Mouse (Mus musculus): Measurements from ENCODE around the gene Lmnb2.

Lmnb2 gene

GRCm38 (mm10) chr10:80917779-80918434 is at the start of gene Lmnb2:
Lmnb2 (minus strand) TSS chr10:80918245.
- DNase-seq = peak; percentile 93 to 94

- peak in 1 of 2 experiments; percentile 36 for DNase-seq
These were observed 49.1 kb upstream of the Lmnb2 start for GRCm38 (mm10) chr10:80967101-80967656.

GRCm38 (mm10) chr10:80966296-80966695 is 48.3 kb upstream of the Lmnb2 start:
- no peak for DNase-seq

GRCm38 (mm10) chr10:80963031-80963975 is 45.3 kb upstream of the Lmnb2 start:
- DNase-seq = peak in 1 of 2 experiments; percentile 45

- no peak for DNase-seq
These were observed 44.5 kb upstream of the Lmnb2 start for GRCm38 (mm10) chr10:80962585-80962984.

GRCm38 (mm10) chr10:80962051-80962472 is 44.0 kb upstream of the Lmnb2 start:
- DNase-seq = no peak

GRCm38 (mm10) chr10:80960551-80961508 is 42.8 kb upstream of the Lmnb2 start:
- no peak for DNase-seq

- DNase-seq = no peak
These were observed 41.1 kb upstream of the Lmnb2 start for GRCm38 (mm10) chr10:80958979-80959637.

- DNase-seq = no peak
These were observed 39.7 kb upstream of the Lmnb2 start for GRCm38 (mm10) chr10:80957791-80958190.

GRCm38 (mm10) chr10:80956901-80957300 is 38.9 kb upstream of the Lmnb2 start:
- no peak for DNase-seq

- DNase-seq = no peak
These were observed 38.3 kb upstream of the Lmnb2 start for GRCm38 (mm10) chr10:80956385-80956784.

GRCm38 (mm10) chr10:80955536-80955935 is 37.5 kb upstream of the Lmnb2 start:
- DNase-seq = peak; percentile 81 to 85

GRCm38 (mm10) chr10:80954843-80955242 is 36.8 kb upstream of the Lmnb2 start:
- peak; percentile 45 to 50 for DNase-seq

GRCm38 (mm10) chr10:80954415-80954814 is 36.4 kb upstream of the Lmnb2 start:
- DNase-seq = peak; percentile 33 to 47

GRCm38 (mm10) chr10:80952449-80952848 is 34.4 kb upstream of the Lmnb2 start:
- DNase-seq = no peak

GRCm38 (mm10) chr10:80951761-80952390 is 33.8 kb upstream of the Lmnb2 start:
- no peak for DNase-seq

GRCm38 (mm10) chr10:80950314-80950713 is 32.3 kb upstream of the Lmnb2 start:
- no peak for DNase-seq

GRCm38 (mm10) chr10:80949081-80949480 is 31.0 kb upstream of the Lmnb2 start:
- no peak for DNase-seq

GRCm38 (mm10) chr10:80948570-80948969 is 30.5 kb upstream of the Lmnb2 start:
- no peak for DNase-seq

- DNase-seq = peak; percentile 53 to 58
These were observed 29.8 kb upstream of the Lmnb2 start for GRCm38 (mm10) chr10:80947802-80948201.

All from cerebellum, postnatal 10 days (tissue).